Mouse (Mus musculus): Measurements from ENCODE around the gene Pgap2. TPM values are rescaled to one million over a fixed set of nuclear protein-coding genes. Genes with fewer than 3 reads are reported as not detected.

Gene Pgap2
- total RNA-seq (2014; fragmentation: Nextera tagmentation), result 60.1 and 61.9 TPM in 2 replicates
- total RNA-seq (2017), result 24.1 and 27.8 TPM in 2 replicates
- 18.0 and 19.1 TPM in 2 replicates for polyA plus RNA-seq (2012)

DNA sequence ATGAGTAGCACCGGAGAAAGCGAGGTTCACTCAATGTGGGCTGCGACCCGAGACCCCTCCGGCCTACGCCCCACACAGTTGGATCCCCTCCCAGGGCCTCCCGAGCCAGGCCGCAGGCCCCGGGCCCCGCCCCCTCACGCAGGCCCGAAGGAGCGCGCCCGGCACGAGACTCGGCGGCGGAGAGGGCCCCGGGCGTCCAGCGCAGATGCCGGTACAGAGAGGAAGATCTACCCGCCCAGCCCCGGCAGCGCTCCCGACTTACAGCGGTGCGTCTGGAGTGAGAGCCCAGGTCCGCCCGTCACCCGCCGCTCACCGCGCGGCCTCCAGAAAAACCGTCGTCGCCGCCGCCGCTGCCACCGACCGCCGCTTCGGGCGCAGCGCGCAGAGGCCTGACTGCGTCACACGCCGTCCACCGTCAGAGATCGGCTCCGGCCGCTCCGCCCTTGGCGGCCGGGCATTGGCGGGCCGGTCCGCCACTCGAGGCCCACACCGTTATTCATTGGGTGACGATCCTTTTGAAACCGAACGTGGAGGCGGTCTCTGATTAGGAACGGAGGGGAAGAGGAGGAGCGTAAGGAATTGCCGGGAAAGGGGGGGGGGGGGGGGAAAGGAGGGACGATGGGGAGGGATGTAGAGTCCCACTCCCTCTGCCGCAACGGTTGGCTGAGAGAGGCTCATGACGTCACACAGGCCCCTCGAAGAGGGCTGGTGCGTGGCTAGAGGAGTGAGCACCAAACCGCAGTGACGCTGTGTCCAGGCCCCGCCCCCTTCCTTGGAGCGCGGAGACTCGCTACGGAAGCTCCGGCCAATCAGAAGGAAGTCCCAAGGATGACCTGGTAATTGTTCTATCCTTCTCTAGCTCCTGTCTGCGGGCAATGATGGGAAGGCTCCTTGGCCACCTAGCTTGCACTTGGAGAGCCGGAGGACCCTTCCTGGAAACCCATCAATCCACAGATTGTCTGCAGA is at the start of gene Pgap2, which contains the start of gene Nup98:
Gene Pgap2 (plus strand): TSS at position 453 of the 966 bp plus-strand sequence.
Gene Nup98 (minus strand): TSS at position 421 of the 966 bp plus-strand sequence.
- peaks cover 13% of the 10 kb centered on the region for H3K36me3 ChIP-seq (replicated peaks)
- H3K4me3 ChIP-seq (ENCODE audit: low read depth, low read length), result peak within 1 kb of the TSS; percentile 91
- no peaks in the 10 kb centered on the region for H3K9me3 ChIP-seq (replicated peaks)
- peaks cover 31% of the 10 kb centered on the region for H3K4me1 ChIP-seq (ENCODE audit: insufficient read depth, low read depth, low read length)
- no peaks in the 10 kb centered on the region for H3K27me3 ChIP-seq (ENCODE audit: insufficient read depth, low read length)
- TF ChIP-seq GATA2 (IDR thresholded peaks at IDR 0.05; ENCODE audit: borderline replicate concordance, low read depth, low read length) (no peak), GATA1 (IDR thresholded peaks at IDR 0.05; ENCODE audit: borderline replicate concordance, low read length) (no peak), CTCF (IDR thresholded peaks at IDR 0.05; ENCODE audit: low read depth, low read length) (no peak), POLR2AphosphoS5 (IDR thresholded peaks at IDR 0.05; ENCODE audit: insufficient replicate concordance, low read depth, low read length) (no peak), TAL1 (conservative IDR thresholded peaks at IDR 0.05; ENCODE audit: low read depth, low read length) (no peak)
- ATAC-seq (ENCODE audit: extremely low read depth, insufficient number of reproducible peaks, low FRiP score, poor library complexity, severe bottlenecking), result peak; percentile 96
- peak; percentile 95 for DNase-seq (ENCODE audit: low spot score)

DNA sequence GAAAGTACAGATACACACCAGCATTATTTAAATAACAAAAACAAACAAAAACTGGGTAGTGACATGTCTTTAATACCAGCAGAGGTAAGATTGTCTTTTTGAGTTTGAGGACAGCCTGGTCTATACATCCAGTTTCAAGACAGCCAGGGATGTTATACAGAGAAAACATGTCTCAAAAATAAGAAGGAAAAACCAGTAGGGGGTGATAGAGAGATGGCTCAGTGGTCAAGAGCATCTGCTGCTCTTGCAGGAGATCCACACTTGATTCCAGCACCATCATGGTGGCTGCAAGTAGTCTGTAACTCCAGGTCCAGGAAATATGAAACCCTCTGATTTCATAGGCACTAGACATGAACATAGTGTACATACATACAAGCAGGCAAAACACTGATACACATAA is 39.7 kb upstream of the Pgap2 start:
- H3K4me1 ChIP-seq (ENCODE audit: insufficient read depth, low read depth, low read length), result no peaks in the 10 kb centered on the region
- H3K36me3 ChIP-seq (replicated peaks), result peaks cover 59% of the 10 kb centered on the region
- H3K4me3 ChIP-seq (ENCODE audit: low read depth, low read length), result no peak overlapping the region
- H3K9me3 ChIP-seq (replicated peaks), result no peaks in the 10 kb centered on the region
- DNase-seq (ENCODE audit: low spot score) (no peak), ATAC-seq (ENCODE audit: extremely low read depth, insufficient number of reproducible peaks, low FRiP score, poor library complexity, severe bottlenecking) (no peak)
- H3K27me3 ChIP-seq (ENCODE audit: insufficient read depth, low read length), result no peaks in the 10 kb centered on the region
- no peak for TF ChIP-seq TAL1 (conservative IDR thresholded peaks at IDR 0.05; ENCODE audit: low read depth, low read length)
- TF ChIP-seq CTCF (IDR thresholded peaks at IDR 0.05; ENCODE audit: low read depth, low read length), result no peak
- no peak for TF ChIP-seq GATA2 (IDR thresholded peaks at IDR 0.05; ENCODE audit: borderline replicate concordance, low read depth, low read length)
- no peak for TF ChIP-seq POLR2AphosphoS5 (IDR thresholded peaks at IDR 0.05; ENCODE audit: insufficient replicate concordance, low read depth, low read length)
- TF ChIP-seq GATA1 (IDR thresholded peaks at IDR 0.05; ENCODE audit: borderline replicate concordance, low read length), result no peak

DNA sequence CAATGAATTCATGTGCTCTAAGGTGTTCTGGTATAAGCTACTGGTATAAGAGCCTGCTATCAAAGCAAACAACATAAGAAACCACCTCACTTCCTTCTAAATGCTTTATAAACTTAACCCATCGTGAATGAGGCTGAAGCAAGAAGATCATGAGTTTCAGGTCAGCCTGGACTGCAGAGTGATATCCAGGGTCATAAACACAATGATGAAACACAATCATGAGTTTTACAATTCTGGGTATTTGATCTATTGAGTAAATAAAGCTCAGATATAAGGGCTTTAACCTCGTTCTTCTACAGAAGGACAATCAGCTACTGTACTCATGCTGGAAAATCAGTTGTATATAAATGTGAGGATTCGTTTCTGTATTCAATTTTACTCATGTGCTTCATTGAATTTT is 26.2 kb upstream of the Pgap2 start:
- H3K9me3 ChIP-seq (replicated peaks), result no peaks in the 10 kb centered on the region
- H3K27me3 ChIP-seq (ENCODE audit: insufficient read depth, low read length), result no peaks in the 10 kb centered on the region
- DNase-seq (ENCODE audit: low spot score), result no peak
- peaks cover 85% of the 10 kb centered on the region for H3K36me3 ChIP-seq (replicated peaks)
- TF ChIP-seq GATA2 (IDR thresholded peaks at IDR 0.05; ENCODE audit: borderline replicate concordance, low read depth, low read length) (no peak), TAL1 (conservative IDR thresholded peaks at IDR 0.05; ENCODE audit: low read depth, low read length) (no peak), GATA1 (IDR thresholded peaks at IDR 0.05; ENCODE audit: borderline replicate concordance, low read length) (no peak), CTCF (IDR thresholded peaks at IDR 0.05; ENCODE audit: low read depth, low read length) (no peak), POLR2AphosphoS5 (IDR thresholded peaks at IDR 0.05; ENCODE audit: insufficient replicate concordance, low read depth, low read length) (no peak)
- no peak for ATAC-seq (ENCODE audit: extremely low read depth, insufficient number of reproducible peaks, low FRiP score, poor library complexity, severe bottlenecking)
- no peaks in the 10 kb centered on the region for H3K4me1 ChIP-seq (ENCODE audit: insufficient read depth, low read depth, low read length)
- H3K4me3 ChIP-seq (ENCODE audit: low read depth, low read length), result no peak overlapping the region

DNA sequence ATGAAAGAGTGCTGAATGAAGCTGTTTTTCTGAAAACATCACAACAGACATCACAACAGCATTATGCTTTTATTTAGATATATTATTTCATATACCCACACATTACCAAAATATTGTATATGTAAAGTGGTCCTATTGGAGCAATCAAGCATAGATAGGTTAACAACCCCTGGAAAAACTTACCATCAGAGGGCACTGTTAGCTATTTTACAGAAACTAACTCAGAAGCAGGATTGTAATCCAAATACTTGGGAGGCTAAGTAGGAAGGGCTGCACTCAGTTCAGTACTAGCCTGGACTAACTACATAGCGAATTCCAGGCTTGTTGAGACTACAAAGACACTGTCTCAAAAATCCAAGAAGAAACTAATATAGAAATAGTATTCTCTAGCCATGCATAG is 17.7 kb upstream of the Pgap2 start:
- DNase-seq (ENCODE audit: low spot score) (no peak), ATAC-seq (ENCODE audit: extremely low read depth, insufficient number of reproducible peaks, low FRiP score, poor library complexity, severe bottlenecking) (no peak)
- no peaks in the 10 kb centered on the region for H3K9me3 ChIP-seq (replicated peaks)
- peaks cover 71% of the 10 kb centered on the region for H3K36me3 ChIP-seq (replicated peaks)
- no peak overlapping the region for H3K4me3 ChIP-seq (ENCODE audit: low read depth, low read length)
- TF ChIP-seq CTCF (IDR thresholded peaks at IDR 0.05; ENCODE audit: low read depth, low read length) (no peak), GATA1 (IDR thresholded peaks at IDR 0.05; ENCODE audit: borderline replicate concordance, low read length) (no peak), TAL1 (conservative IDR thresholded peaks at IDR 0.05; ENCODE audit: low read depth, low read length) (no peak), GATA2 (IDR thresholded peaks at IDR 0.05; ENCODE audit: borderline replicate concordance, low read depth, low read length) (no peak), POLR2AphosphoS5 (IDR thresholded peaks at IDR 0.05; ENCODE audit: insufficient replicate concordance, low read depth, low read length) (no peak)
- H3K4me1 ChIP-seq (ENCODE audit: insufficient read depth, low read depth, low read length), result no peaks in the 10 kb centered on the region
- H3K27me3 ChIP-seq (ENCODE audit: insufficient read depth, low read length), result no peaks in the 10 kb centered on the region

DNA sequence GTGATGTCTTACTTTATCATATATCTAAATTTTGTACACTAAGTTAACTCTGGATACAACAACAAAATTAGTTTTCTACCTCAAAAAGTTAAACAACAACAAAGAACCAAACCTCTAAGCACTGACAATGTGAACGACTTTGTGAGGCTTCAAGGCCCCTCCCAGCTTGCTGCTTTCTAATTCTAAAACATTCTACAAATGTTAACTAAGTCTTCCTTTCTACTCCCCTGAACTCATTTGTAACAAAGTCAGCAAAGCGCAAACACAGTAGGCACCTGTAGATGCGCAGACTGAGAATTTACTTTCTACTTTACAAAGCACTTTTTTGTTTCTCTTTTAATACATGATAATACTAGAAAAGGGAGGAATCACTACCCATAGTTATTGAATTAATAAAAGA is 9.4 kb upstream of the Pgap2 start:
- peaks cover 23% of the 10 kb centered on the region; the same call in 1 of the 2 replicates for H3K4me1 ChIP-seq (ENCODE audit: insufficient read depth, low read depth, low read length)
- no peak overlapping the region for H3K4me3 ChIP-seq (ENCODE audit: low read depth, low read length)
- TF ChIP-seq GATA1 (IDR thresholded peaks at IDR 0.05; ENCODE audit: borderline replicate concordance, low read length) (no peak), TAL1 (conservative IDR thresholded peaks at IDR 0.05; ENCODE audit: low read depth, low read length) (no peak), CTCF (IDR thresholded peaks at IDR 0.05; ENCODE audit: low read depth, low read length) (no peak), POLR2AphosphoS5 (IDR thresholded peaks at IDR 0.05; ENCODE audit: insufficient replicate concordance, low read depth, low read length) (no peak), GATA2 (IDR thresholded peaks at IDR 0.05; ENCODE audit: borderline replicate concordance, low read depth, low read length) (no peak)
- H3K27me3 ChIP-seq (ENCODE audit: insufficient read depth, low read length), result no peaks in the 10 kb centered on the region
- H3K9me3 ChIP-seq (replicated peaks), result no peaks in the 10 kb centered on the region
- DNase-seq (ENCODE audit: low spot score), result no peak
- peaks cover 34% of the 10 kb centered on the region for H3K36me3 ChIP-seq (replicated peaks)
- ATAC-seq (ENCODE audit: extremely low read depth, insufficient number of reproducible peaks, low FRiP score, poor library complexity, severe bottlenecking), result no peak
